Mouse (Mus musculus): Measurements from ENCODE around the gene Plod1. TPM values are rescaled to one million over a fixed set of nuclear protein-coding genes. Genes with fewer than 3 reads are reported as not detected.

The Plod1 gene
- polyA plus RNA-seq, 1 experiment from 2014 or later = 32.6 TPM

GRCm38 (mm10) chr4:147895815-147896330 lies 40.7 kb downstream of the Plod1 start:
- H3K36me3 ChIP-seq (ENCODE audit: control insufficient read depth, insufficient read depth, low read length) = peaks cover 35% of the 10 kb centered on the region; the same call in 1 of the 2 replicates
- H3K27ac ChIP-seq (ENCODE audit: low read depth, low read length) = no peak overlapping the region
- no peak overlapping the region for H3K9ac ChIP-seq (ENCODE audit: low read depth, low read length)
- no peak overlapping the region for H3K4me3 ChIP-seq (ENCODE audit: low read depth, low read length)
- ATAC-seq (replicated peaks; ENCODE audit: low FRiP score) (no peak), DNase-seq (ENCODE audit: low spot score) (no peak)
- no peaks in the 10 kb centered on the region for H3K9me3 ChIP-seq (ENCODE audit: control insufficient read depth, low read length)
- peaks cover 3% of the 10 kb centered on the region; the same call in 1 of the 2 replicates for H3K4me1 ChIP-seq (replicated peaks; ENCODE audit: control insufficient read depth, insufficient read depth, low read length)
- no peak overlapping the region for H3K4me2 ChIP-seq
- H3K27me3 ChIP-seq (replicated peaks; ENCODE audit: control insufficient read depth, insufficient read depth, low read length) = no peaks in the 10 kb centered on the region
- 83% methylated on average over 4 of the region's 4 CpGs for WGBS

GRCm38 (mm10) chr4:147890341-147890740 lies 46.2 kb downstream of the Plod1 start:
- ATAC-seq (replicated peaks; ENCODE audit: low FRiP score) = no peak
- H3K36me3 ChIP-seq (ENCODE audit: control insufficient read depth, insufficient read depth, low read length) = peaks cover 45% of the 10 kb centered on the region
- no peak for DNase-seq (ENCODE audit: low spot score)

GRCm38 (mm10) chr4:147888237-147888636 lies 48.3 kb downstream of the Plod1 start:
- no peaks in the 10 kb centered on the region for H3K9me3 ChIP-seq (ENCODE audit: control insufficient read depth, low read length)
- no peak overlapping the region for H3K27ac ChIP-seq (ENCODE audit: low read depth, low read length)
- H3K9ac ChIP-seq (ENCODE audit: low read depth, low read length) = no peak overlapping the region
- peaks cover 53% of the 10 kb centered on the region for H3K36me3 ChIP-seq (ENCODE audit: control insufficient read depth, insufficient read depth, low read length)
- no peak for ATAC-seq (replicated peaks; ENCODE audit: low FRiP score)
- no peaks in the 10 kb centered on the region for H3K4me1 ChIP-seq (replicated peaks; ENCODE audit: control insufficient read depth, insufficient read depth, low read length)
- DNase-seq (ENCODE audit: low spot score) = no peak
- 91% methylated on average over 4 of the region's 4 CpGs for WGBS
- no peak overlapping the region for H3K4me2 ChIP-seq
- no peak overlapping the region for H3K4me3 ChIP-seq (ENCODE audit: low read depth, low read length)
- no peaks in the 10 kb centered on the region for H3K27me3 ChIP-seq (replicated peaks; ENCODE audit: control insufficient read depth, insufficient read depth, low read length)

More at GRCm38 (mm10) chr4:147890341-147890740, 46.2 kb downstream of the Plod1 start:
- Histone ChIP-seq H3K9ac (ENCODE audit: low read depth, low read length) (no peak overlapping the region), H3K4me1 (replicated peaks; ENCODE audit: control insufficient read depth, insufficient read depth, low read length) (no peaks in the 10 kb centered on the region), H3K27ac (ENCODE audit: low read depth, low read length) (no peak overlapping the region), H3K27me3 (replicated peaks; ENCODE audit: control insufficient read depth, insufficient read depth, low read length) (no peaks in the 10 kb centered on the region), H3K4me2 (no peak overlapping the region), H3K4me3 (ENCODE audit: low read depth, low read length) (no peak overlapping the region), H3K9me3 (ENCODE audit: control insufficient read depth, low read length) (no peaks in the 10 kb centered on the region)
- WGBS = 85% methylated on average over 6 of the region's 6 CpGs

- DNase-seq (ENCODE audit: low spot score) (no peak), ATAC-seq (replicated peaks; ENCODE audit: low FRiP score) (no peak)
- WGBS = 90% methylated on average over 7 of the region's 7 CpGs
- Histone ChIP-seq H3K4me1 (replicated peaks; ENCODE audit: control insufficient read depth, insufficient read depth, low read length) (no peaks in the 10 kb centered on the region), H3K9ac (ENCODE audit: low read depth, low read length) (no peak overlapping the region), H3K4me2 (no peak overlapping the region), H3K36me3 (ENCODE audit: control insufficient read depth, insufficient read depth, low read length) (peaks cover 57% of the 10 kb centered on the region), H3K27ac (ENCODE audit: low read depth, low read length) (no peak overlapping the region), H3K27me3 (replicated peaks; ENCODE audit: control insufficient read depth, insufficient read depth, low read length) (no peaks in the 10 kb centered on the region), H3K9me3 (ENCODE audit: control insufficient read depth, low read length) (no peaks in the 10 kb centered on the region), H3K4me3 (ENCODE audit: low read depth, low read length) (no peak overlapping the region)
Observed at GRCm38 (mm10) chr4:147887277-147887676, 49.3 kb downstream of the Plod1 start.

GRCm38 (mm10) chr4:147886158-147886557 lies 50.4 kb downstream of the Plod1 start:
- no peak overlapping the region for H3K4me3 ChIP-seq (ENCODE audit: low read depth, low read length)
- peaks cover 68% of the 10 kb centered on the region for H3K36me3 ChIP-seq (ENCODE audit: control insufficient read depth, insufficient read depth, low read length)
- no peaks in the 10 kb centered on the region for H3K4me1 ChIP-seq (replicated peaks; ENCODE audit: control insufficient read depth, insufficient read depth, low read length)
- no peak overlapping the region for H3K9ac ChIP-seq (ENCODE audit: low read depth, low read length)
- H3K9me3 ChIP-seq (ENCODE audit: control insufficient read depth, low read length) = no peaks in the 10 kb centered on the region
- DNase-seq (ENCODE audit: low spot score) = no peak
- WGBS = 93% methylated on average over 12 of the region's 12 CpGs
- no peak overlapping the region for H3K4me2 ChIP-seq
- ATAC-seq (replicated peaks; ENCODE audit: low FRiP score) = no peak
- no peaks in the 10 kb centered on the region for H3K27me3 ChIP-seq (replicated peaks; ENCODE audit: control insufficient read depth, insufficient read depth, low read length)
- H3K27ac ChIP-seq (ENCODE audit: low read depth, low read length) = no peak overlapping the region

GRCm38 (mm10) chr4:147884138-147884537 lies 52.4 kb downstream of the Plod1 start:
- DNase-seq (ENCODE audit: low spot score) (no peak), ATAC-seq (replicated peaks; ENCODE audit: low FRiP score) (no peak)
- Histone ChIP-seq H3K4me2 (no peak overlapping the region), H3K27ac (ENCODE audit: low read depth, low read length) (no peak overlapping the region), H3K36me3 (ENCODE audit: control insufficient read depth, insufficient read depth, low read length) (peaks cover 70% of the 10 kb centered on the region), H3K9me3 (ENCODE audit: control insufficient read depth, low read length) (no peaks in the 10 kb centered on the region), H3K9ac (ENCODE audit: low read depth, low read length) (no peak overlapping the region), H3K4me3 (ENCODE audit: low read depth, low read length) (no peak overlapping the region), H3K27me3 (replicated peaks; ENCODE audit: control insufficient read depth, insufficient read depth, low read length) (no peaks in the 10 kb centered on the region), H3K4me1 (replicated peaks; ENCODE audit: control insufficient read depth, insufficient read depth, low read length) (no peaks in the 10 kb centered on the region)
- 90% methylated on average over 3 of the region's 3 CpGs for WGBS

GRCm38 (mm10) chr4:147883041-147883440 lies 53.5 kb downstream of the Plod1 start:
- DNase-seq (ENCODE audit: low spot score) (no peak), ATAC-seq (replicated peaks; ENCODE audit: low FRiP score) (no peak)
- no peaks in the 10 kb centered on the region for H3K27me3 ChIP-seq (replicated peaks; ENCODE audit: control insufficient read depth, insufficient read depth, low read length)
- no peaks in the 10 kb centered on the region for H3K4me1 ChIP-seq (replicated peaks; ENCODE audit: control insufficient read depth, insufficient read depth, low read length)
- H3K4me3 ChIP-seq (ENCODE audit: low read depth, low read length) = no peak overlapping the region
- no peak overlapping the region for H3K9ac ChIP-seq (ENCODE audit: low read depth, low read length)
- no peak overlapping the region for H3K27ac ChIP-seq (ENCODE audit: low read depth, low read length)
- no peaks in the 10 kb centered on the region for H3K9me3 ChIP-seq (ENCODE audit: control insufficient read depth, low read length)
- H3K36me3 ChIP-seq (ENCODE audit: control insufficient read depth, insufficient read depth, low read length) = peaks cover 70% of the 10 kb centered on the region
- no peak overlapping the region for H3K4me2 ChIP-seq
- WGBS = 80% methylated on average over 6 of the region's 6 CpGs

GRCm38 (mm10) chr4:147881792-147882191 lies 54.8 kb downstream of the Plod1 start:
- DNase-seq (ENCODE audit: low spot score) (no peak), ATAC-seq (replicated peaks; ENCODE audit: low FRiP score) (no peak)
- no peak overlapping the region for H3K4me2 ChIP-seq
- no peaks in the 10 kb centered on the region for H3K27me3 ChIP-seq (replicated peaks; ENCODE audit: control insufficient read depth, insufficient read depth, low read length)
- H3K9ac ChIP-seq (ENCODE audit: low read depth, low read length) = no peak overlapping the region
- WGBS = 92% methylated on average over 7 of the region's 7 CpGs
- H3K4me1 ChIP-seq (replicated peaks; ENCODE audit: control insufficient read depth, insufficient read depth, low read length) = no peaks in the 10 kb centered on the region
- H3K4me3 ChIP-seq (ENCODE audit: low read depth, low read length) = no peak overlapping the region
- no peak overlapping the region for H3K27ac ChIP-seq (ENCODE audit: low read depth, low read length)
- peaks cover 61% of the 10 kb centered on the region for H3K36me3 ChIP-seq (ENCODE audit: control insufficient read depth, insufficient read depth, low read length)
- no peaks in the 10 kb centered on the region for H3K9me3 ChIP-seq (ENCODE audit: control insufficient read depth, low read length)

GRCm38 (mm10) chr4:147879865-147880264 lies 56.7 kb downstream of the Plod1 start:
- Histone ChIP-seq H3K36me3 (ENCODE audit: control insufficient read depth, insufficient read depth, low read length) (peaks cover 52% of the 10 kb centered on the region), H3K4me1 (replicated peaks; ENCODE audit: control insufficient read depth, insufficient read depth, low read length) (0 out of 2 replicates have a peak, but pooled peaks cover 6% of the 10 kb centered on the region), H3K4me3 (ENCODE audit: low read depth, low read length) (no peak overlapping the region), H3K9me3 (ENCODE audit: control insufficient read depth, low read length) (no peaks in the 10 kb centered on the region), H3K27me3 (replicated peaks; ENCODE audit: control insufficient read depth, insufficient read depth, low read length) (no peaks in the 10 kb centered on the region), H3K27ac (ENCODE audit: low read depth, low read length) (no peak overlapping the region), H3K9ac (ENCODE audit: low read depth, low read length) (no peak overlapping the region), H3K4me2 (no peak overlapping the region)
- ATAC-seq (replicated peaks; ENCODE audit: low FRiP score) (no peak), DNase-seq (ENCODE audit: low spot score) (no peak)
- 66% methylated on average over 5 of the region's 5 CpGs for WGBS

Measured in liver, embryonic 11.5 days (tissue).